30 mouse cellular contexts compared by ENCODE assay signal in the genomic region with DNA sequence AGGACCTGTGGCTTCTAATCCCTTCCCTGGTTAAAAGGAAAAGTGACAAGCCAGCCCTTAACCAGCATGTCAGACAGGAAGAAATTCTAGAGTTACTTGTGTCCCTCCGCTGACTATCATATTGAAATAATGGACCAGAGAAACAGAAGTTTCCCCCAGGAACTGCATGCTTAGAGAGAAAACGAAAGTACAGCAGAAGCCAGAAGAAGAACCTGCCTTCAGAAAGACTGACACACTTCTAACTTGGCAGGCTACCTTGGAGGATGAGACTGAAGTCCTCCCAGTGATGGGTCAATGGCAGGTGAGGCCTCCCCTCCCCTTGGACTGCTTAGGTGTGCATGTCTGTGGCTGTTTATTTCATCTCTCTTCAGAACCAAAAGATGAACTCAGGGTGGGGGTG.
DNase-seq lines count a peak whose midpoint lies in the region; ATAC-seq lines count a peak whose summit lies in the region.
"Had no signal": no experiment of that assay in that cellular context is flagged by ENCODE, and none has a peak within 500 bp of the region (broad histone marks: within the 10 kb centered on the region; RNA-seq: fewer than 3 reads in every experiment).

No protein-coding gene starts in this region.

- H3K4me2 ChIP-seq in forebrain, embryonic 16.5 days (ENCODE audit: low read length), result no peak overlapping the region
- H3K4me2 ChIP-seq: embryonic facial prominence, embryonic 12.5 days; forebrain, embryonic 15.5 days; heart, embryonic 11.5 days; hindbrain, embryonic 12.5 days; limb, embryonic 12.5 days; midbrain, embryonic 11.5 days had no signal

- peak; percentile 11 for DNase-seq in heart, adult 11 months
- no peak for DNase-seq in heart, adult 8-10 months (ENCODE audit: low spot score)
- DNase-seq in retina, embryonic 14.5 days (ENCODE audit: low spot score), result no peak
- no peak for DNase-seq in layer of hippocampus, adult 9-10 months (ENCODE audit: low spot score)
- no peak for DNase-seq in left cerebral cortex, adult 18-20 months (ENCODE audit: low spot score in 2 of 2)
- DNase-seq: adrenal gland, adult 8-10 months; cerebellum, adult 8-10 months; cerebellum, postnatal 25 days; gastrocnemius, postnatal 10 days; heart, postnatal 36 days; kidney, adult 8-10 months; kidney, postnatal 4 days; lung, postnatal 4 days; spleen, adult 18-20 months; thymus, adult 18-20 months; thymus, postnatal 36 days had no signal

- no peak overlapping the region for H3K9ac ChIP-seq in forebrain, embryonic 16.5 days (replicated peaks; ENCODE audit: low read depth, low read length)
- H3K9ac ChIP-seq: embryonic facial prominence, embryonic 12.5 days; forebrain, embryonic 15.5 days; hindbrain, embryonic 12.5 days; limb, embryonic 12.5 days had no signal

- H3K27me3 ChIP-seq in forebrain, embryonic 16.5 days (replicated peaks; ENCODE audit: control insufficient read depth, insufficient read depth, low read length), result no peaks in the 10 kb centered on the region
- H3K27me3 ChIP-seq: embryonic facial prominence, embryonic 12.5 days; forebrain, embryonic 15.5 days; hindbrain, embryonic 12.5 days; limb, embryonic 12.5 days had no signal

- no peak overlapping the region for H3K4me3 ChIP-seq in forebrain, embryonic 16.5 days (replicated peaks; ENCODE audit: low read length)
- H3K4me3 ChIP-seq: embryonic facial prominence, embryonic 12.5 days; forebrain, embryonic 15.5 days; hindbrain, embryonic 12.5 days; limb, embryonic 12.5 days had no signal

- no peaks in the 10 kb centered on the region for H3K36me3 ChIP-seq in forebrain, embryonic 16.5 days (ENCODE audit: control insufficient read depth, insufficient read depth)
- H3K36me3 ChIP-seq: embryonic facial prominence, embryonic 12.5 days; forebrain, embryonic 15.5 days; hindbrain, embryonic 12.5 days; limb, embryonic 12.5 days had no signal

- no peaks in the 10 kb centered on the region for H3K4me1 ChIP-seq in forebrain, embryonic 16.5 days (replicated peaks; ENCODE audit: control insufficient read depth, insufficient read depth, low read length)
- H3K4me1 ChIP-seq: embryonic facial prominence, embryonic 12.5 days; forebrain, embryonic 15.5 days; hindbrain, embryonic 12.5 days; limb, embryonic 12.5 days had no signal

- H3K9me3 ChIP-seq in forebrain, embryonic 16.5 days (ENCODE audit: control insufficient read depth, low read length), result no peaks in the 10 kb centered on the region
- H3K9me3 ChIP-seq: embryonic facial prominence, embryonic 12.5 days; forebrain, embryonic 15.5 days; hindbrain, embryonic 12.5 days; limb, embryonic 12.5 days had no signal

- 0 out of 2 replicates have a peak, but pooled peaks have one; percentile 36 for ATAC-seq in common myeloid progenitor, adult 5-6 weeks (replicated peaks; ENCODE audit: low read depth, poor library complexity, severe bottlenecking)
- ATAC-seq in megakaryocyte progenitor cell, adult 5-6 weeks (replicated peaks; ENCODE audit: poor library complexity), result peak; percentile 33
- no peak for ATAC-seq in forebrain, embryonic 16.5 days
- ATAC-seq: forebrain, embryonic 15.5 days; hindbrain, postnatal 0 days; intestine, embryonic 16.5 days; midbrain, embryonic 16.5 days had no signal

- WGBS in forebrain, embryonic 16.5 days, result 91% methylated on average over 2 of the region's 2 CpGs

- no peak overlapping the region for H3K27ac ChIP-seq in forebrain, embryonic 16.5 days (ENCODE audit: low read length)
- H3K27ac ChIP-seq: embryonic facial prominence, embryonic 12.5 days; forebrain, embryonic 15.5 days; hindbrain, embryonic 12.5 days; hindbrain, postnatal 0 days; kidney, postnatal 0 days; limb, embryonic 12.5 days; stomach, postnatal 0 days had no signal
